Mouse (Mus musculus) adrenal gland, postnatal 36 days (tissue): ENCODE results near the gene Olfr1261. TPM values are rescaled to one million over a fixed set of nuclear protein-coding genes. Genes with fewer than 3 reads are reported as not detected.

Experiments used
- DNase-seq, 2 experiments: peaks; one replicate each; pipeline ENCODE4 v3.0.0; 2021; ENCODE audit warnings: mixed read lengths in 1 of 2
- long read RNA-seq, 2 experiments: library from polyadenylated mRNA; stranded (forward); transcript quantifications; one replicate each; pipeline ENCODE4 v2.0.0; 2021; ENCODE audit warnings: borderline sequencing depth in 2 of 2
- total RNA-seq, 2 experiments: library from RNA; stranded (reverse); gene quantifications; 2 replicates each; pipeline ENCODE4 v1.2.3; 2021

Gene Olfr1261
- total RNA-seq = not detected
- long read RNA-seq, experiment 1 = 0 reads
- long read RNA-seq, experiment 2 = 0 reads

DNA sequence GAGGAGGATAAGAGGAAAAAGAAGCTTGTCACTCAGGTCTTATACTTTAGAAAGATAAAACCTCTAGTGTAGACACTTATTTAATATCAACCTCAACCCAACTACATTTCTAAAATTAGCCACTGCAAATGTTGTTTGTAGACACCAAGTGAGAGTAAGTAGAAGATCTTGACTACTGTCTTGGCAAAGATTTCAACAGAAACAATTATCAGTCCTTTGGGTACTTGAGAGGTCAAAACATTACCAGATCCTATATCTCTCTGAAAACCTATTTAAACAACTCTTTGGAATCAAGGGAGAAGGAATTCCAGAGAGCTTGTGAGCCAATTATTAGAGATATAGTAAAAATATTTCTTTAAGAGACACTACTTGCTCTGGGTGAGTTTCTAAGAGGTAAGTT, at the start of gene Olfr1261:
TSS of gene Olfr1261 (plus strand) at position 301 of the 400 bp plus-strand sequence.
- no peak for DNase-seq

DNA sequence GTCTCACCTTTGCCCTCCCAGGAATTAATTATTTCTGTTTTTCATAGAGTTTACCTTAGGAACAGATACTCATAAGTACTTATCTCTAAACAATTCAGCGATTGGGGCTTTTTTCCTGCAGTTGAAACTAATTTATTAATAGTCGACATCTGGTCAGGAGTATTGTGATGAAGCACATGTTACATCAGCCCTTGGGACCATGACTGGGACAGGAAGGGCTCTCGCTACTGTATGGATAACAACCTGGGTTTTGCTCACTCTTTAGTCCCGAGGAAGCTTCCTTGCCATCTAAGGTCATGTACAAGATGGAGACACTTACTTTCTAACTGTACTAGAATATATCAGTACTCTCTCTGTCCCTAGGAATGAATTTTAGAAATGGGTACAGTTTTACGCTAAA, 42.5 kb upstream of the Olfr1261 start, which contains the start of gene Olfr1259:
TSS of gene Olfr1259 (minus strand) at position 101 of the 400 bp plus-strand sequence.
- DNase-seq = no peak

DNA sequence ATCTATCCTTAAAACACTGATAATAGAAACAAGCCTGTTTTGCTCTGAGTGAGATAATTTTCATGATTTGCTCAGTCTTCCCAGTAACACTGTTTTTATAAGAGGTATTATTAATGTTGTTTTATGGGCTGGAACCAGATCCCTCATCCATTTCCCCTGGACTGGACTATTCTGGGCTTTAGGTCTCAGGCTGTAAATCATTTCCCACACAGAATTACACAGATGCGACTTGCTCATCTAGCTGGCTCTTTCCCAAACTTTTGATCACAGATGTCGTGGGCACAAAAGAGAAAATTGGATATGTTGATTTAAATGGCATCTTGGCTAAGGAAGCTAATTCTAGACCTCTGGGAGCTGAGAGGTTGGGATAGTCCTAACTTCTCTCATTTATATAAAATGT, 16.8 kb upstream of the Olfr1261 start, which contains the start of gene Olfr1260:
TSS of gene Olfr1260 (plus strand) at position 157 of the 400 bp plus-strand sequence.
- no peak for DNase-seq

DNA sequence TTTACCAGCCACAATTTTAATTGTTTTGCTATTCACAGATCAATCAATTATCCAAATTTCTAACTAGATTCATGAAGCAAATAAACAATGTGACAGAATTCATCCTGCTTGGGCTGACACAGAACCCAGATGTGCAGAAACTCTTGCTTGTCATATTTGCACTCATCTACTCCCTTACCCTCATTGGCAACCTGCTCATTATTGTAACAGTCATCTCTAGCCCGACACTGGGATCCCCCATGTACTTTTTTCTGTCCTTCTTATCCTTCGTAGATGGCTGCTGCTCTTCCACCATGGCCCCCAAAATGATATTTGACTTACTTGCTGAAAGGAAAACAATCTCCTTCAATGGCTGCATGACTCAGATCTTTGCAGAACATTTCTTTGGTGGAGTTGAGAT, 13.3 kb upstream of the Olfr1261 start:
- no peak for DNase-seq

DNA sequence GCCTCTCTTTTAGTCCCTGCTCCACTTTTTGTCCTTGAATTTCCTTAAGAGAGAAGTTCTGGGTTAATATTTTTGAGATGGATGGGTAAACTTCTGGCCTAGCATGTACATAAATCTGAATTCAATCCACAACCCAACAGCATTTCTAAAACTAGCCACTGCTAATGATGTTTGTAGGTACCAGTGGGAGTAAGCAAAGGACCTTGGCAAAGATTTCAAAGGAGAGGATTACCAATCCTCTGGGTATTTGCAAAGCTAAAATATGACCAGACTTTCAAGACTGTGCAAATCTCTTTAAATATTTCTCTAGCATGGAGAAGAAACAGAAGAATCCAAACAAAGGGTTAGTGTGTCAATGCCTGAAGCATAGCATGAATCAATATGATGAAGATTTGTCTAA, 8.8 kb downstream of the Olfr1261 start, which contains the start of gene Olfr1262:
TSS of gene Olfr1262 (plus strand) at position 301 of the 400 bp plus-strand sequence.
- no peak for DNase-seq

DNA sequence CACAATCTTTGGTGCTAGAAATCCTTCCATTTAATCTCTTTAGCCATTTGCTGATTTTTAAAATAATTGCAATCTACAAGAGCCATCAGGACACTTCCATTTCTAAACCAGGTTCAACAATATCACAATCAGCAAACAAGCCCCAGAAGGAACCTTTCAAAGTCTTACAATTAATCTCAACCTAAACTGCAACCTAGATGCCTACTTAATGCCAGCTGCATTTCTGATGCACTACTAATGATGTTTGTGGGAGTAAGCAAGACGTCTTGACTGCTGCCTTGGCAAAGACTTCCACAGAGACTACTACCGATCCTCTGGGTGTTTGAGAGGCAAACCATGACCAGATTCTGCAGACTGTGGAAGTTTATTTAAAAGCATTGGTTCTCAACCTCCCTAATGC, 20.8 kb downstream of the Olfr1261 start, which contains the start of gene Olfr1263:
TSS of gene Olfr1263 (plus strand) at position 301 of the 400 bp plus-strand sequence.
- DNase-seq = no peak

DNA sequence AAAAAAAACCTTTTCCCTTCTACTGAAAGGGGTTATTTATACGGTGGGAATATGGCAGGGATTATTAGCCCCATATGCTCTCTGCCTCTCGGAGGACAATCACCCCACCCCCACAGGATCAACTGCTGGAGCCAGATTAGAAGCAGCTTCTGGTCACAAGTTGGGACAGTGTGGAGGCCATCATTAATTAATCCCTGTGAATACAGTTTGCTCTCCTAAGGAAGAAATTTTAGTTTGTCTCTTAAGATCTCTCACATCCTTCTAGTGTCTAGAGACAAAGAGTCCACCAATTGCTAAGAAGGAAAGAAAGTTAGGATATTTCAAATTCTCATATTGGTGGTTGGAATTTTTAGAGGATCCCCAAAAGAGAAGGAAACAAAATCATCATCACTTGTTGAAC, 34.5 kb downstream of the Olfr1261 start, which contains the start of gene Olfr1264:
TSS of gene Olfr1264 (minus strand) at position 101 of the 400 bp plus-strand sequence.
- DNase-seq = no peak

DNA sequence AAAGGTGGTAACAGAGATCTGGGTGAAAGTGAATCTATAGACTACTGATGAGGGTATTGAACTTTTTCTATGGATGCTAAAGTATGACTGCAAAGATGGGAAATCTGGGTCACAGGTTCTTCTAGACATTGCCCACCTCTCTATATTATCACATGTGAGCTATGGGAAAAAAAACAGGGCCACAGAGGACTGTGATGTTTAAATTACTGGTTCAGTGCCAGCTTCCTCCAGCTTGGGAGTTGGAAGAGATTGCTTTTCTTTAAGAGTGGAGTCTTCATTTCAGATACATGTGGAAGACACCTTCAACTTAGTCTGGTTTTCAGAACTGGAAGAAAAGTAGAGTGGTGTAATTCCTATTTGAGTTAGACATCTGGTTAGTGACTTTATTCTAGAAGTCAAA, 44.0 kb downstream of the Olfr1261 start, which contains the start of gene Olfr1265:
TSS of gene Olfr1265 (plus strand) at position 301 of the 400 bp plus-strand sequence.
- DNase-seq = no peak

Other genes starting within 250 kb of the Olfr1261 start
- not detected for gene Olfr1253, start 234.1 kb upstream of the Olfr1261 start, total RNA-seq
- not detected for gene Olfr1254, start 197.6 kb upstream of the Olfr1261 start, total RNA-seq
- not detected for gene Olfr1255, start 179.2 kb upstream of the Olfr1261 start, total RNA-seq
- gene Olfr1256, start 149.7 kb upstream of the Olfr1261 start, total RNA-seq = not detected
- gene Olfr48, start 143.0 kb upstream of the Olfr1261 start, total RNA-seq = not detected
- gene Olfr1257, start 112.8 kb upstream of the Olfr1261 start, total RNA-seq = not detected
- gene Olfr1258, start 63.9 kb upstream of the Olfr1261 start, total RNA-seq = not detected
- gene Olfr1259, start 42.6 kb upstream of the Olfr1261 start, total RNA-seq = not detected
- gene Olfr1260, start 16.9 kb upstream of the Olfr1261 start, total RNA-seq = not detected
- not detected for gene Olfr1262, start 8.9 kb downstream of the Olfr1261 start, total RNA-seq
- gene Olfr1263, start 20.9 kb downstream of the Olfr1261 start, total RNA-seq = not detected
- not detected for gene Olfr1264, start 34.4 kb downstream of the Olfr1261 start, total RNA-seq
- not detected for gene Olfr1265, start 44.1 kb downstream of the Olfr1261 start, total RNA-seq
- not detected for gene Olfr140, start 72.4 kb downstream of the Olfr1261 start, total RNA-seq
- not detected for gene Olfr1269, start 130.2 kb downstream of the Olfr1261 start, total RNA-seq
- gene Olfr32, start 151.1 kb downstream of the Olfr1261 start, total RNA-seq = not detected
- not detected for gene Olfr1270, start 161.9 kb downstream of the Olfr1261 start, total RNA-seq
- not detected for gene Olfr1506, start 233.3 kb downstream of the Olfr1261 start, total RNA-seq